Mouse (Mus musculus) hindbrain, embryonic 13.5 days (tissue): ENCODE measurements around the gene Pik3r5. TPM values are rescaled to one million over a fixed set of nuclear protein-coding genes. Genes with fewer than 3 reads are reported as not detected.

Source experiments
- ATAC-seq: fragments of 200-750 bp; cut with Nextera tagmentation; 2 replicates; pipeline ENCODE4 v1.8.0; 2017; ENCODE audit warnings: moderate TSS enrichment; ENCODE audit not compliant: low FRiP score
- H3K27ac ChIP-seq: fragments of 300-500 bp; sonication (generic); 2 replicates; pipeline ENCODE4 v1.5.1; 2015; ENCODE audit warnings: inconsistent platforms, mild to moderate bottlenecking, moderate library complexity
- H3K27me3 ChIP-seq: fragments of 300-500 bp; sonication (generic); 2 replicates; pipeline ENCODE4 v1.6.1; 2015; ENCODE audit warnings: mild to moderate bottlenecking, inconsistent platforms
- H3K36me3 ChIP-seq: fragments of 300-500 bp; sonication (generic); 2 replicates; pipeline ENCODE4 v1.6.1; 2015; ENCODE audit warnings: mild to moderate bottlenecking, inconsistent platforms
- H3K4me1 ChIP-seq: fragments of 300-500 bp; sonication (generic); replicated peaks from 2 replicates; pipeline ENCODE4 v1.6.1; 2015; ENCODE audit warnings: inconsistent platforms
- H3K4me2 ChIP-seq: fragments of 300-500 bp; sonication (generic); 2 replicates; pipeline ENCODE4 v1.6.1; 2015; ENCODE audit warnings: inconsistent platforms, mild to moderate bottlenecking, moderate library complexity
- H3K4me3 ChIP-seq: fragments of 300-500 bp; sonication (generic); 2 replicates; pipeline ENCODE4 v1.5.1; 2015; ENCODE audit warnings: mild to moderate bottlenecking, inconsistent platforms
- H3K9ac ChIP-seq: fragments of 300-500 bp; sonication (generic); 2 replicates; pipeline ENCODE4 v1.6.1; 2015; ENCODE audit warnings: mild to moderate bottlenecking, inconsistent platforms
- H3K9me3 ChIP-seq: fragments of 300-500 bp; sonication (generic); 2 replicates; pipeline ENCODE4 v1.6.1; 2016; ENCODE audit warnings: inconsistent platforms
- WGBS: fragments of 180-500 bp; shearing (Covaris S2); methylation state at CpG from one replicate; pipeline ENCODE4 v1.1.7; 2015; 5-methylcytosine and 5-hydroxymethylcytosine counted together
- polyA plus RNA-seq: library from polyadenylated mRNA; unstranded; fragments of >200 nt; fragmentation: Nextera tagmentation; extraction: Ambion mirVana; gene quantifications from 2 replicates; pipeline ENCODE4 v1.2.1, GENCODE M21; 2015

Gene Pik3r5
- polyA plus RNA-seq, result 0.62 and 0.97 TPM in 2 replicates

DNA sequence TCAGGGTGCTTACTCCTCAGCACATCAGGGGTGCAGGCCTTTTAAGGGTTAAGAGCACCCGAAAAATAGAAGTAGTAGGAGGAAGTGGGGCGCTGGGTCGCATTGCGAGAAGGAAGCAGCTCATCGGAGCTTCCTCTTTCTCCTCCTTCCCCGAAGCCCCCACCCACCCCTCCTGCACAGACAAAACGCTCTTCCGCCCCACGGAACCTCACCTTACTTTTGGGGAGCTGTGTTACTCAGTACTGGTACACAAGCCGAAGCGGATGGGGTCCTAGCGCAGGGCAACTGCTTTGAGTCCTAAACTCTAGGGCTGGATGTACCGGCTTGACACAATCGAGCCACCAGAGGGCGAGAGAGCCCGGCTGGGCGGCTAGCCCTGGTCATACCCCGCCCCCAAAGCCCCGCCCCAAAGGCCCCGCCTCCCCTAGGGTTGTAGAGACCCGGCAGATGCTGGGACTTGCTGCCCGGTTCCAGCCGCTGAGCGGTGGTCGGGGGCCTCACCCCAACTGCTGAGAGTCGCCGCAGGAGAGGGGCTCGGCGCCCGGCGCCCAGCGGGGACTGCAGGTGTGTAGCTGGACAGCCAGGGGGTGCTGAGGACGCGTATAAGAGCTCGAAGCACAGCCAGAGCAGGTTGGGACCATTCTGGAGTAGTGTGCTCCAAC is at the start of gene Pik3r5:
Gene Pik3r5, plus strand, starts transcription at position 423 of the 662 bp plus-strand sequence.
- Histone ChIP-seq H3K27ac (no peak within 1 kb of the TSS), H3K27me3 (peaks cover 32% of the 10 kb centered on the region), H3K4me1 (peaks cover 9% of the 10 kb centered on the region), H3K4me3 (peak within 1 kb of the TSS; percentile 40), H3K36me3 (no peaks in the 10 kb centered on the region), H3K9ac (peak within 1 kb of the TSS; percentile 24), H3K9me3 (no peaks in the 10 kb centered on the region), H3K4me2 (peak within 1 kb of the TSS; percentile 54)
- 9% methylated on average over 35 of the region's 35 CpGs for WGBS
- peak; percentile 74 for ATAC-seq

DNA sequence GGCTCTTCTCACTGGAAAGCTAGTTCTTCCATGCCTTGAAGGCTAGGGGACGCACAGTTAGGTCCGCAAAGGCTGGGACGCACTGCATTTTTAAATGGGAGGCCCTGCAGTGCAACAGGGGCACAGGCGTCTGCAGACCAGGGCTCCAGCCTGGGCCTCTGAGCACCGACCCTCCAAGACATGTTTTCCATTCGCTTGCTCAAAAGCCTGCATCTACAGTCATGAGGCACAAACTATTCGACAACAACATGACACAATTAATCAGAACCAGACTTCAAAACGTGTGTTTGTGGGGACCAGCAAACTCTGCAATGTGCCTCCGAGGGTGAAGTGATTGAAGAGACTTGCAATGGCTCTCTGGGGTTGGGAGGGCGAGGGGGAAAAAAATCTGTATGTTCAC is 48.4 kb upstream of the Pik3r5 start:
- Histone ChIP-seq H3K36me3 (no peaks in the 10 kb centered on the region), H3K27me3 (peaks cover 79% of the 10 kb centered on the region), H3K9me3 (no peaks in the 10 kb centered on the region), H3K4me3 (peak overlapping the region; percentile 62), H3K27ac (peak overlapping the region; percentile 44; the same call in 1 of the 2 replicates), H3K4me1 (peaks cover 67% of the 10 kb centered on the region), H3K4me2 (peak overlapping the region; percentile 92), H3K9ac (peak overlapping the region; percentile 62)
- no peak for ATAC-seq
- 5% methylated on average over 10 of the region's 10 CpGs for WGBS

DNA sequence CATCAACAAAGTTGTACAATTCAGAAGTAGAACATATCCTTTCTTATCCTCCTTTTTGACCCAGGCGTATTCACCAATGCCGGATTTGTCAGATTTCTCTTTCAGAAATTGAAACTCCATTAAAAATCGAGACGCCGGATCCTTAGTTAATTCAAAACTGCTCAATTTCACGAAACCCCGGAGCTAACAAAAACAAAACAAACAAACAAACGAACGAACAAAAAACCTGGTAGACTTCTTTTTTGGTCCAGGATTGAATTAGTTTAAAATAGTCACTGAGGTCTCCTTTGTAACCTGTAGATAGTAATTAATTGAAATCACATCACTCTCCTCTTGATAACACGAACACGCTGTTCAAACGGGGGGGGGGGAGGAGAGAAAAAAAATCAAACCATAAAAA is 47.8 kb upstream of the Pik3r5 start:
- Histone ChIP-seq H3K27ac (peak overlapping the region; percentile 87; the same call in 1 of the 2 replicates), H3K27me3 (peaks cover 85% of the 10 kb centered on the region), H3K9ac (peak overlapping the region; percentile 82), H3K4me2 (peak overlapping the region; percentile 92), H3K9me3 (no peaks in the 10 kb centered on the region), H3K4me1 (peaks cover 60% of the 10 kb centered on the region), H3K4me3 (peak overlapping the region; percentile 62), H3K36me3 (no peaks in the 10 kb centered on the region)
- 2% methylated on average over 12 of the region's 12 CpGs for WGBS
- no peak for ATAC-seq

DNA sequence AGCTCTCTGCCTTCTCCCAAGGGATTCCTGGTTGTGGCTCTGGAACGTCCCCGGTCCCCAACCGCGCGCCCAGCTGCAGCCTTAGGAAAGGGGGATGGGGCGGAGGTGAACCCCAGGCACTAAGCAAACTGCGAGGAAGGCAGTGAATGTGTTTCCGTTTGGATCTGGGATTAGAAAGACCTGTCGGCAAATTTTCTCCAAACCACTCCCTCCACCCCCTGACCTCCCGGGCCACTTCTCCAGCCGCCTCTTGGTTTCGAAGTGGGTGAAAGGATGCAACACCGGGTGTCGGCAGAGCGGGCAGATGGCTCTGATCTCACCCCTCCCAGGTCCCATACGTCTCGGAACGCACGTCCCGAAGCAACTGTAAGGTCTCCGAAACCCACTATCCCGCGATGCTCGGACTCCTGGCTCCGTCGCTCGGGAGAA is 47.3 kb upstream of the Pik3r5 start:
- H3K9me3 ChIP-seq, result no peaks in the 10 kb centered on the region
- no peaks in the 10 kb centered on the region for H3K36me3 ChIP-seq
- H3K4me1 ChIP-seq, result peaks cover 60% of the 10 kb centered on the region
- ATAC-seq, result no peak
- H3K4me2 ChIP-seq, result peak overlapping the region; percentile 92
- peak overlapping the region; percentile 82 for H3K9ac ChIP-seq
- H3K27ac ChIP-seq, result peak overlapping the region; percentile 87
- H3K27me3 ChIP-seq, result peaks cover 90% of the 10 kb centered on the region
- under 1% methylated on average over 27 of the region's 27 CpGs for WGBS
- peak overlapping the region; percentile 62 for H3K4me3 ChIP-seq

DNA sequence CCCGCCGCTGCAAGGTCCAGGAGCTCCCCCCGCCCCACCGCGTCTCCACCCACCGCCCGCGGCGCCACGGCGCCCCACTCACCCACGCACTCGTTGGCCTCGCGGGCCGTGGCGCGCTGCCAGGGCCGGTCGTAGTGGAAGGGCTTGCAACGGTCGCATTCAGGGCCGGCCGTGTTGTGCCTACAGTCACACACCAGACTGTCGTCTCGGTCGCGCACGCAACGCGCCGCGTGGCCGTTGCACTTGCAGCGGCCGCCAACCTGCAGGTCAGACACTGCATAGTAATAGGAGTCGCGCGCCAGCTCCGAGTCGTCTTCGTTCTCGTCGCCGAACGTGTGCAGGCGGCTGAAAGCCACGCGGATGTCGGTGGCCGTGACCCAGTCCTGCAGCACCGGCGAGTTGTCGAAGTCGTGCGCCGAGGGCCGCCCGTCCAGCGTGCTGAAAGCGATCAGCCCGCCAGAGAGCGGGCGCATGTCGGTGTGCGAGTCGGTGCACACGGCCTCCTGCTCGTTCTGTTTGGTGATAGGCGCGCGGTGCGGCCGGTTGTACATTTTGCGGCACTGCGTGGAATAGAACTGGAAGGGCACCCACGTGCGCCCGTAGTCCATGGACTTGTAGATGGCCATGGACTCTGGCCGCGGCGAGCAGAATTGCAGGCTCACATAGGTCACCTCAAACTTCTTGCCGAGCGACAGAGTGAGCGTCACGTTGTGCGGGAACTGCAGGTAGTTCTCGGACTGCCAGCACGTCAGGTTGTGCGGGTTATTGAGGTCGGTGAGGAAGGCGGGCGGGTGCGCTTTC is 46.7 kb upstream of the Pik3r5 start:
- Histone ChIP-seq H3K36me3 (no peaks in the 10 kb centered on the region), H3K4me3 (peak overlapping the region; percentile 62), H3K27me3 (peaks cover 89% of the 10 kb centered on the region), H3K27ac (peak overlapping the region; percentile 87), H3K9me3 (no peaks in the 10 kb centered on the region), H3K4me2 (peak overlapping the region; percentile 92), H3K9ac (peak overlapping the region; percentile 82), H3K4me1 (peaks cover 61% of the 10 kb centered on the region)
- ATAC-seq, result peak; percentile 23
- under 1% methylated on average over 94 of the region's 94 CpGs for WGBS

DNA sequence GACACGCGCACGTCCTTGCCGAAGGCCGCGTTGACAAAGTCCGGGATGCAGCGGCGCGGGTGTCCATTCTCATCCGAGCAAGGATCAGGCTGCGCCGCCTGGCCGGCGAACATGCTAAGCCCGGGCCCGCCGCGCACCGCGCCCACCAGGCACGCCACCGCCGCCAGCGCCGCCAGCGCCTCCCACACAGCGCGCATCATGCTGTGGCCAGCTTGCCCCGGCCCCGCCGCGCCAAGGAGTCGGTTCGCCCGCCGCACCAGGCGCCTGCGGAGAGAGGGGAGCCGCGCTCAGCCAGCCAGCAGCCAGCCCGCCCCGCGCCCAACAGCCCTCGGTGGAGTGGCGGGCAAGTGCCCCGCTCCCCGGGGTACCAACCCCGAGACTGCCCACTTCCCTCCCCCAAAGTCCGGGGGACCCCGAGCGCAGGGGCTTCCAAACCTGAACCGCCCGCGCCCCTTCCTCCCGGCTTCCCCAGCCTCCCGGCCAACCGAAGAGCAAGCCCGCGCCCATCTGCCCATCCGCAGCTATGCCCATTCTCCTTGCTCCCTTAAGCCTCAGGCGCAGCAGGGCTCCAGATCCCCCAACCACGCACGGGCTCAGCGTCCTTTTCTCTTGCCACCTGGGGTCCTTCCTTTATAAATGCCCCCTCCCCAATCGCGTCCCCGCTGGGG is 45.9 kb upstream of the Pik3r5 start:
- peak; percentile 34 for ATAC-seq
- peak overlapping the region; percentile 62 for H3K4me3 ChIP-seq
- WGBS, result under 1% methylated on average over 59 of the region's 68 CpGs
- H3K4me1 ChIP-seq, result peaks cover 68% of the 10 kb centered on the region
- peaks cover 91% of the 10 kb centered on the region for H3K27me3 ChIP-seq
- no peaks in the 10 kb centered on the region for H3K9me3 ChIP-seq
- no peaks in the 10 kb centered on the region for H3K36me3 ChIP-seq
- peak overlapping the region; percentile 92 for H3K4me2 ChIP-seq
- H3K27ac ChIP-seq, result peak overlapping the region; percentile 87
- peak overlapping the region; percentile 82 for H3K9ac ChIP-seq

DNA sequence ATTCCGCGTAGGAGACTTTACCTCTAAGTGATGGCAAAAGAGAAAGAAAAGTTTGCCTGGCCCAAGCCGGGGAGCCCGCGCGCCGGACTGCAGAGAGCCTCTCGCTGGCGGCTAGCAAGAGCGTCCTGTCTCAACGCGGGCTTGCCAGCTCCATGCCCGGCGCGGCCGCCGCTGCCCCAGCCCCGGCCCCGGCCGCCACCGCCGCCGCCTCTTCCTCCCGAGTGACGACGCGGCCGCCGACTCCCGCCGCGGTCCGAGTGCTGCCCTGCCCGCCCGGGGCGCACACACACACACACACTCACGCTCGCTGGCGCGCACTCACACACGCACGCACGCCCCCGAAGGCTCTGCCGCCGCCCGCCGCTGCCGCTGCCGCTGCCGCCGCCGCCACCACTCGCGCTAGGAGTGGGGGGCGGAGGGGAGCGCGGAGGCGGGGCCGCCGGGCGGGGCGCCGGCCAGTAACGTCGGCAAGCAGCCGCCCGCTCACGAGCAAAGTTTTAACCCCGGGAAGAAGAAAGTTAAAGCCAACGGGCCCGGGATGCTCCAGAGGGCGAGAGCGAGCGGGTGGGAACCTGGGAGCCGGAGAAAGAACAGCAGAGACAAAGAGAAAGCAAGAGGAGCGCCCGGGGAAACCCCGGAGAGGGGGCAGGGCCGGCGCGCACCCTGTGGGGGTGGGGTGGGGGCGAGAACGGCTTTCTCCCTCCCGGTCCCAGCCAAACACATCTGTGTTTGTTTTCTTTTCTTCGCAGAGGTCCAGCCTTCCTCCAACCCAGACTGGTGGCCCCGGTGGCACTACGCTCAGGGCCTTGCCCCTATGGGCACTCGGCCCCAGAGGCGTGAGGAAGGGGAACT is 45.1 kb upstream of the Pik3r5 start:
- H3K36me3 ChIP-seq, result no peaks in the 10 kb centered on the region
- H3K4me1 ChIP-seq, result peaks cover 63% of the 10 kb centered on the region
- H3K4me2 ChIP-seq, result peak overlapping the region; percentile 92
- ATAC-seq, result peak; percentile 55
- H3K4me3 ChIP-seq, result peak overlapping the region; percentile 62
- WGBS, result 1% methylated on average over 85 of the region's 90 CpGs
- no peaks in the 10 kb centered on the region for H3K9me3 ChIP-seq
- peak overlapping the region; percentile 87 for H3K27ac ChIP-seq
- peak overlapping the region; percentile 82 for H3K9ac ChIP-seq
- peaks cover 91% of the 10 kb centered on the region for H3K27me3 ChIP-seq

DNA sequence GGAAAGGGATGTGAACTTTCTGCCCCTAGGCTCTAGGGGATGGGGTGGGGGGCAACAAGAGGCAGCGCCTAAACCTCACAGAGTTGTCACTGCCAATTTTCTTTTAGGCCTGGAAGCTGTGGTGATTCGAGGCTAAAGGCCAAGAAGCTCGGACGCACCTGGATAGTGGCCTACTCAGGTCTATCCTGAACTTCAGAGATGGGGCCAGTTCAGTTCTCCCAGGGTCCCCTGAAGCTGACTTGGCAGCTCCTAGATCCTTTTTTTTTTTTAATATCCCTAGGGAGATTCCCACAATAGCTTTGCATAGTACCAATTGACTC is 44.5 kb upstream of the Pik3r5 start:
- 14% methylated on average over 4 of the region's 4 CpGs for WGBS
- H3K27me3 ChIP-seq, result peaks cover 91% of the 10 kb centered on the region
- H3K36me3 ChIP-seq, result no peaks in the 10 kb centered on the region
- peak overlapping the region; percentile 82 for H3K9ac ChIP-seq
- H3K4me3 ChIP-seq, result peak overlapping the region; percentile 62
- H3K4me2 ChIP-seq, result peak overlapping the region; percentile 92
- peaks cover 61% of the 10 kb centered on the region for H3K4me1 ChIP-seq
- no peak for ATAC-seq
- peak overlapping the region; percentile 87 for H3K27ac ChIP-seq
- no peaks in the 10 kb centered on the region for H3K9me3 ChIP-seq

DNA sequence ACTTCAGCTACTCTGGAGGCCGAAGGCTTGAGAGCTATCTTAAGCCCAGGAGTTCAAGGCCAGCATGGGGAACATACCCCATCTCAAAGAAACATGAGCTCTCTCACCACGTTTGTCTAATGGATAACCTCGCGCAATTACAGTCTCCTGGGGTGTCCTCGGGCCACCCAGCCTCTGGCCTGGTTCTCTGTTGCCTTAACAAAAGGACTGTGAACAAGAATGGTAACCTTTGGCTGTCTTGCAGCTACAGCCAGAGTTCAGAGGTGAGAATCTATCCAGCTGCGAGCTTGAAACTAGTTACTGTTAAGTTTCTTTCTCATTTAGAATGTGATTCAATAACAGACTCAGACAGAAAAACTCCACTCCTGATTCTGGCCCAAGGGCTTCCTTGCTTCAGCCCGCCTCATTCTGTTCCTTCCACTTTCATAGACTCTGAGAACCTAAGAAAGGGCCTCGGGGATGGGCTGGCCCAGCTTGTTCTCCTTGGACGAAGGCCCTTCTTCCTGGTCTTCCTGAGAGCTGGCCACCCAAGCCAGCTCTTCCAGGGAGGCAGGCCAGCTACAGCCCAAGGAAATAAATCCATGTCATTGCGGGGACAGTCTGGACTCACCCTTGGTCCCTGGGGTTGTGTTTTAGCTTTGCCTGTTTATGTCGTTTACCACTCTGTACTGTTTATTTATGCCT is 43.8 kb upstream of the Pik3r5 start:
- peaks cover 60% of the 10 kb centered on the region for H3K4me1 ChIP-seq
- no peak overlapping the region for H3K9ac ChIP-seq
- H3K4me3 ChIP-seq, result no peak overlapping the region
- no peak for ATAC-seq
- H3K36me3 ChIP-seq, result no peaks in the 10 kb centered on the region
- peaks cover 93% of the 10 kb centered on the region for H3K27me3 ChIP-seq
- H3K4me2 ChIP-seq, result peak overlapping the region; percentile 13; the same call in 1 of the 2 replicates
- WGBS, result 23% methylated on average over 11 of the region's 11 CpGs
- H3K9me3 ChIP-seq, result no peaks in the 10 kb centered on the region
- H3K27ac ChIP-seq, result no peak overlapping the region

DNA sequence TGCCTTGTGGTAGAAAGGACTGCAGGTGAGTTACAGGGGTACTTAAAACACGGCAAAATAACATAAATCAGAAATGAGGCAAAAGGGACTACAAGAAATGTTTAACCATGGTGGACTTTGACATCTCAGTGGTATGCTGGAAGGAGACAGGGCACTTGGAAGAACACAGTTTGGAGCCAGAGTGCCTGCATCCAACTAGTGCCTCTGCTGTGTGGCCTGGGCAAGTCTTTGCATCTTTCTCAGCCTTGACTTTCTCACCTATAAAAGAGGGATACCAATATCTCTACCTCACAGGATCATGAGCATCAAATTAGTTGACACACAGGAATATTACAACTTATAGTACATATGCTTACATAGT is 43.3 kb upstream of the Pik3r5 start:
- H3K36me3 ChIP-seq, result no peaks in the 10 kb centered on the region
- H3K27ac ChIP-seq, result no peak overlapping the region
- H3K9me3 ChIP-seq, result no peaks in the 10 kb centered on the region
- H3K4me1 ChIP-seq, result peaks cover 55% of the 10 kb centered on the region
- 35% methylated on average over 1 of the region's 1 CpGs for whole genome bisulfite sequencing
- ATAC-seq, result no peak
- no peak overlapping the region for H3K9ac ChIP-seq
- H3K27me3 ChIP-seq, result peaks cover 90% of the 10 kb centered on the region
- H3K4me2 ChIP-seq, result no peak overlapping the region
- H3K4me3 ChIP-seq, result no peak overlapping the region

DNA sequence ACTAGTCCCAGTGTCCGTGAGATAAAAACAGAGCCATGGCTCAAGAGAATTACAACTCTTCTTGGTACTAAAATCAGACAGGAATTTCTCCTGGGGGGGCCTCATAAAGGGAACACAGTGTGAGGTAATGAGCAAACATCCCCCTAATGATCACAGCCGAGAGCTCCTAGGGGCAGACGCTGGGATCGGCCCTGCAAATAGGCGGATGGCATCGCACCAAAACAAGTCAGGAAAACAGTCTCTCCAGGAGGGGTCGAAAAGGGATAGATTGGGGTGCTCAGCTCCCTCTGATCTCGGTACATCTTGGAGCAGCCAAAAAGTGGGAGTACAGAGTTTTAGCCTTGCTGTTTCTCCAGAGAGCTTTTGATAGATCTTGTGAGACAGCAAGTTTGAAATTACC is 42.3 kb upstream of the Pik3r5 start:
- no peak overlapping the region for H3K4me3 ChIP-seq
- H3K9me3 ChIP-seq, result no peaks in the 10 kb centered on the region
- H3K9ac ChIP-seq, result no peak overlapping the region
- ATAC-seq, result no peak
- H3K27ac ChIP-seq, result no peak overlapping the region
- H3K4me1 ChIP-seq, result peaks cover 47% of the 10 kb centered on the region
- no peak overlapping the region for H3K4me2 ChIP-seq
- H3K27me3 ChIP-seq, result peaks cover 96% of the 10 kb centered on the region
- H3K36me3 ChIP-seq, result no peaks in the 10 kb centered on the region
- 2% methylated on average over 8 of the region's 8 CpGs for WGBS
